Mouse (Mus musculus) gastrocnemius, postnatal 4 days (tissue): Measurements from ENCODE around the gene Usp15. TPM values are rescaled to one million over a fixed set of nuclear protein-coding genes. Genes with fewer than 3 reads are reported as not detected.
"Not testable (repeated sequence)": the region's sequence is repeated elsewhere in the genome, so short reads cannot be mapped to it uniquely, and the experiment has no call there.

Source experiments
- DNase-seq, 2 experiments: peaks; one replicate each; pipeline ENCODE4 v3.0.0; 2021 to 2022; ENCODE audit warnings: low spot score in 2 of 2, mixed read lengths in 2 of 2
- long read RNA-seq, 2 experiments: library from polyadenylated mRNA; stranded (forward); transcript quantifications; one replicate each; pipeline ENCODE4 v2.0.0; 2021
- total RNA-seq, 2 experiments: library from RNA; stranded (reverse); gene quantifications; 2 replicates each; pipeline ENCODE4 v1.2.3; 2021

The Usp15 gene
- total RNA-seq: 100 to 1,000 TPM; 115 to 138 TPM
- long read RNA-seq, experiment 1, full-length matches to known transcripts: 44 of 81 reads
- long read RNA-seq, experiment 1, partial matches to known transcripts: 6 of 81 reads
- long read RNA-seq, experiment 1, other reads (novel, unspliced or antisense): 31 of 81 reads
- long read RNA-seq, experiment 2, full-length matches to known transcripts: 74 of 124 reads
- long read RNA-seq, experiment 2, partial matches to known transcripts: 7 of 124 reads
- long read RNA-seq, experiment 2, other reads (novel, unspliced or antisense): 43 of 124 reads

DNA sequence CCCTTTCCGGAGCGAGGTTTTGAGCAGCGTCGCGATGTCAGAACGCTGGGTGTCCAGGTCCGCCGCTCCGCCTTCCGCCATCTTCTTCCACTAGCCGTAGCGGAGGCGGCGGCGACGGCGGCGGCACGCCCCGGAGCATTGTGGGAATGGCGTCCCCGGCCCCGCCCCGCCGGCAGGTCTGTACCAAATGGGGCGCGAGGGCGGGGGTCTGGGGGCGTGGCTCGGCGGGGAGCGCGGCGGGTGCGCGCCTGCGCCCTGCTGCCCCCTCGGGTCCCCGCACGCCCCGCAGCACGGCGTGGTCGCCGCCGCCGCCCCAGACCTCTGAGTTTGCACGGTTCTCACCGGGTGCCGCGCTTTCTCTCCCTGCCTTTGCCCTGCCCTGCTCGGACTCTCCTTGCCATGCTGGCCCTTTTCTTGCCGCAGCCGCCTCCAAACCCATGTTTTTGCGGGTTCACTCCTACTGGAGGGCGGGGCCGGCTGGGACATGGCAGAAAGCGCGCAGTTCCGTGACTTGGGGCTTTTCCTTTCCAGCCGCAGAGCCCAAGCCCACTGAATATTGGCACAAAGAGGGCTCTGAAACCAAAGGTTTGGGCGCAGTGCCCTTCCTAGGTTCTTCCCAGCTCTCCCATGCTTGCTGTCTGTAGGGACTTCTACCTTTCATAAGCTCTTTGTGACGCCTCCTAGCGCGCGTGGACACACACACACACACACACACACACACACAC lies at the start of gene Usp15:
Gene Usp15 (minus strand): TSS at position 161 of the 725 bp plus-strand sequence.
- peak; percentile 95 to 97 for DNase-seq

DNA sequence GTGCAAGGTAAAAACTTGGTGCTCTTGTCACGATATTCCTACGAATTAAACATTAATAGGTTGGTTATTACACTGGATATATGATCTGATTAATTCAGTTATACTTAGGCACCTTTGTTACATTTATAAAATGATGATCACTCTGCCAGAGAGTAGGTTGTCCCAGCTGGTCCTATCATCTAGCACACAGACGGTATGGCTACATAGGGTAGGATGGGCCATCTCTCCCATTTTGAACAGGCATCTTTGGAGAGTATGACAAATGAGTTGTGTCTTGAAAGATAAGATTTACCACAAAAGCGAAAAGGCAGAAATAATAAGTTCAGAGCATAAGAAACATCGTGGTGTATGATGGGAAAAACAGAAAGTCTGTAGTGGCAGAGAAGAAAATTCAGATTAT lies 32.6 kb upstream of the Usp15 start:
- DNase-seq: no peak

DNA sequence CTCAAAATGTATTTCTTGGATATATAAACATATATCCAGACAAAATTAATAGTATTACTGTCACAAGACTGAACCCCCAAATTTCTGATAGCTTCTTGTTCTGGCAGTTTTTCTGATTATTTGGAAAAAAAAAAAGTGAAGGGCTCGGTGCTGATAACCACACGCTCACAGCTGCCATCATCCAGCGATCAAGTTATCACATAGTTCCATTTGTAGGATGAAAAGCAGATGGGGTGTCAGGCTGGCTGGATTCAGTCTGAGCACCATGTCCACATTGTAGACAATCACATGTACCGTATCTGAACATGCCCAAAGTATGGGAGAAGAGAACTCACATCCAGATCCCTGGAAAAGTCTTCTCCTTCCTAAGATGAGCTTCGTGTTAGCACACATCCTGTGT lies 26.0 kb upstream of the Usp15 start:
- DNase-seq: no peak

DNA sequence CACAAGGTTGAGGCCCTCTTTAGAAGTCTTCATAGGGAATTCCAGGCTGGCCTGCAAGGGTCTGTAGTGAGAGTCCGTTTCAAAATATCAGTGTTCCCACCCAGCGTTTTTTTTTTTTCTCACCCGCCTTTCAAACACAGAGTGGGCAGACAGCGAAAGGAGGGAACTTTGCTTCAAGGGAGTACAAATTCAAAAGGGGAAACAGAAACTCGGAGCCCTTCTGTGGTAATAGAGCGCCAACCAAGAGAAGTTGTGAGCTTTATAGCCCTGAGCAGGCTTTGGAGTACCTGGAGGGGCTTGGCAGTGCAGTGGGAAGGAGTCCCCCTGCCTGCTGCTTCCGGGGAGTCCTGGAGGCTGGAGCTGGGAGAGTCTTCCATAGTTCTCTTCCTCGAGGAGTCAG lies 12.7 kb upstream of the Usp15 start:
- DNase-seq: no peak

DNA sequence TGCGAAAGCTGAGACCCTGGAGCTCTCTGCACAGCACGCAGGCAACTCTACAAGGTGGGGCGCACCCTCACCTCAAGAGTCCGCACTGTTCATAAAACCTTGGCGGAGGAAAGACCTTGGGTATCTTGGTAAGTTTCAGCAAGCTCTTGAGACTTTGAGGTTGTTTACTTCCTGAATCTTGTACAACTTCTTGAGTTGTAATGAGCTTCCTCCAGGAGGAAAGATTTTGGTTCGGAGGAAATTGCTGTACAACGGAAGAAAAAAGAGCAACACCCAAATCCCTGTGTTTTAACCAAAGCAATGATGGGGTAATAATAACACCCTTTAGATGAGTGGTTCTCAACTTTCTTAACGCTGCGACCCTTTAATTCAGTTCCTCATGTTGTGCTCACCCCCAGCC lies 11.5 kb upstream of the Usp15 start:
- no peak for DNase-seq

DNA sequence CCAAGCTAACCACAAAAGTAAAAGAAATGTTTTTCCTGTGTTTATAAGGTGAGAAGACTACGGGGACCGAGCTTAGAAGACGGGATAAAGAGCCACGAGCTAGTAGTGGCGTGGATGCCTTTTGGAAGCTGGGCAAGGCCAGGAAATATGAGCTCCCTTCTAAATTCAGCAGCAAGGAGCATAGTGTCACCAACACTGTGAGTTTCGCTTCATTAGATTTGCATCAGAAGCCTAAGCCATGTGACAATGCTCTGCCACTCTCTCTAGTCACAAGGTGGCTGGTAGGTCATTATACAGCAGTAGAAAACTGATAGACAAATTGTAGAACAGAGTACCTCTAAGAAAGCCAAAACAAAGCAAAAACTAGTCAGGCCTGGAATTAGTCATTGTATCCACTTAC lies 9.3 kb upstream of the Usp15 start:
- no peak for DNase-seq

DNA sequence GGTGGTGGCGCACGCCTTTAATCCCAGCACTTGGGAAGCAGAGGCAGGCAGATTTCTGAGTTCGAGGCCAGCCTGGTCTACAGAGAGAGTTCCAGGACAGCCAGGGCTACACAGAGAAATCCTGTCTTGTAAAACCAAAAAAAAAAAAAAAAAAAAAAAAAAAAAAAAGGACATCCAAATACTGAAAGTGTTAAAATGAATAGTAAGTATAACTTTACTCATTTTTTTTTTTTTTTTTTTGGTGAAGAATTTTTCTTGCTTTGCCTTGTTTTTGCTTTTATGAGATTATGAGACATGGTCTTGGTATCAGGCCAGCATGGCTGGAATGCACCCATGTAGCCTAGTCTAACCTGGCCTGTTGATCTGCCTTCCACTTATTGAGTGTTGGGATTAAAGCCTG lies 8.6 kb upstream of the Usp15 start:
- not testable (repeated sequence) for DNase-seq

DNA sequence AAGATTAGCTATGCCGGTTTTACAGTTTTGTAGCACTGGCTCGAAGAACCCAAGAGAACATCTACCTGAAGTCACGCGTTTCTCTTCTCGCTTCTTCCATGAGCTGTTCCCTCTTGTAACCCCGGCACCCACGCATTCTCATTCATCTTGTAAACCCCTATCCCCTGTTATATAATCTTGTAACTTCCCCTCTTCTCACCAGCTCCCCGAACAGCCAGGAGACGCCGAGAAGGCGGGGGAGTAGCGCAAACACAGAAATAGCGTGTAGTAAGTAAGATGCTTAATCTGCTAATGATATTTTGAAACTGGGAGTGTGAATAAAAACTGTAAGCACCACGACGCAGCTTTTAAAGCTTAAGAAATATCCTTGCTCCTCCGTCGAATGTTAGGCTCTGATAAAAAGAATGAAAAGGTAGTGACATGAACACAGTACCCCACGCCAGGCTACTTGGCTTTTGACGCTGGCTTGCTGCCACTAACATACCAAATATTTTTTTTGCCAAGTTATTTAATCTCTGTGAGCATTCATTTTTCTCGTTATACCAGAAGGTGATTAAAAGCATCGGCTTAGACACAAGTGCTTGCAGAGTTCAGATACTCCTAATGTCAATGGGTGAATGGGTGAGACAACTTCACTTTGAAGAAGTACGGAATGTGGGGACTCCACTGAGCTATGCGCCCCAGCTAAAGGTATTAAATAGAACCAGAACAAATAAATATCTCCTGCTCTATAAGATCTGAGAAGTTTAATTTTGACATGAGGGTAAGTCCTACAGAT lies 5.4 kb upstream of the Usp15 start:
- DNase-seq: no peak

DNA sequence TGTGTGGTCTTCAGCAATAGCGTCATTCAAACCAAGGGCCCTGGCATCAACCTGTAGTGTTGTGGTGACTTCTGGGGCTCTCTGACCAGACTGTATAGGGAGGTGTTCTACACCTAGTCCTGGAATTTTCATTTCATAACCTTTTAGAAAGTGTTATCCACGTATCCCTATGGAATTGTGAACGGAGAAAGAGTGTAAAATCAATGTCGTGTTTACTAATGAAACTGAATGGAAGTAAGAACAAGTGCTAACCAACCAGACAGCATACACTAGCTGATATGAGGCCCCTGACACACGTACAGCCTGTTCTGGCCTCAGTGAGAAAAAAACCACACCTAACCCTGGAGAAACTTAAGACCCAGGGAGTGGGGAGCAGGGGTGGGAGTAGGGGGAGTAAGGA lies 4.6 kb upstream of the Usp15 start:
- DNase-seq: no peak

DNA sequence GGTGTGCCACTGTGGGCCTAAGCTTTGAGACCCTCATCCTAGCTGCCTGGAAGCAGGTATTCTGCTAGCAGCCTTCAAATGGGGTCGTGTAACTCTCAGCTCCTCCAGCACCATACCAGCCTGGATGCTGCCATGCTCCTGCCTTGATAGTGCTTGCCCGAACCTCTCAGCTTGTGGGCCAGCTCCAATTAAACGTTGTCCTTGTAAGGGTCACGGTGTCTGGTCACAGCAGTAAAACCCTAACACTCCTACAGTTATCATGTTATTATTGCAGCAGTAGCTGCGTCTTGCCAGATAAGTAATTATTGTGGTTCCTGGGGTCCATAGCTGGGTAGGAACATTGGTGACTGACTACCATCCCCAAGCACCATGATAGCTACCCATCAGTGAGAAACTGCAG lies 4.2 kb upstream of the Usp15 start:
- DNase-seq: no peak

DNA sequence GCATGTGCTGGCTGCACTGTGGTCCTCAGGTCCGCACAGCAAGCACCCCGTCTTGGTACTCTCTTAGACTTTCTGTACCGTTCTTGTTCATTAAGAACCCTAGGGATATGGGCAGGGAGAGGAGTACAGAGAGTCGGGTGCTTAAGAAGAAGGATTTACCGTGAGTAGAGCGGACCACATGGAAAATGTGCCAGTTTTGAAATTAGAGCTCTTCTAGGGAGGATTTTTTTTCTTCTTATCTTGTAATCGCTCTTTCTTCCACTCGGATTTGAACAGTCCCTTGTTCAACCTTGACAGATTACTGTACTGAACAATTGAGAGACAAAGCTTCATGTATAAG lies 3.5 kb upstream of the Usp15 start:
- DNase-seq: no peak

DNA sequence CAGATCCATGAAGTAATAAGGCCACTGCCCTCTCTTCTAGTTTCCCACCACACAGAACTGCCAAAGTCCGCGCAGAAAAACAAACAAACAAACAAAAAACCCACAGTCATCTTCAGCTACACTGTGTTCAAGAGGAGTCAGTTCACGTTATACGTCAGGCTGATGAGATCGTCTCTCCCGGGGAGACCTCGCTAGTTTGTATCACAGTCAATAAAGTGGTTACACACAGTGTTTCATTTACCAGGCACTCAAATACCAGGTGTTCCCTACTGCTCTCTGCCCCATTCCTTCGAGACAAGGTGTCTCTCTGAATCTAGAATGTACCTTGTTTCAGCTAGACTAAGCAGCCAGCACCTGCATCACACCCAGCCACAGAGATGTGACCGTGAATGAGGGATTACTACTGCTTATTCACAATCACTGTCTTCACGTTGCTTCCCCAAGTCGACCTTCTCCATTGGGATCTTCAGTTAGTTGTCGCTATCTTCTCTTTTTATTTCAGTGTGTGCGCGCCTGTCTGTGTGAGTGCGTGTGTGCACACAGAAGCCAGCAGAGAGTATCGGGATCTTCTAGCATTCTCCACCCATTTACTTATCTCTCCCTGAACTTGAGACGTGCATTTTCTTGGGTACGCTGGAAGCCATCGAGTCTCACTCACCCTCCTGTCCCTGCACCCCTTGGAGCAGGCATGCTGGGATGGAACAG lies 3.0 kb upstream of the Usp15 start:
- DNase-seq: no peak

DNA sequence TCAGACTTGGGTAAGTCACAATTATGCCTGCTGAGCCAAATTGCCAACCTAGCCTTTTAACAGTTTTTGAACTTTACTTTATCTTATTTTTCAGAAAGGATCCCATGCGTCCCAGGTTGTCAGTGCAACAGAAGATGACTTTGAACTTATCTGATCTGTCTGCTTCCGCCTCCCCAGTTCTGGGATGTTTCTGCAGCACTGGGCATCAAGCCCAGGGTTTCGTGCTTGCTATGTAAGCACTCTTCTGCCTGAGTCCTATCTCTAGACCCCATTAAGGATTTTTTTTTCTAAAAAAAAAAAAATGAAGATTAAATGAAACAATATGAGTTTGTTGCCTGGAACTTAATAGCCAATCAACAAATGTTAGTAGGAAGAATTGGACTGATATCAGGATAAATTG lies 2.3 kb upstream of the Usp15 start:
- no peak for DNase-seq

DNA sequence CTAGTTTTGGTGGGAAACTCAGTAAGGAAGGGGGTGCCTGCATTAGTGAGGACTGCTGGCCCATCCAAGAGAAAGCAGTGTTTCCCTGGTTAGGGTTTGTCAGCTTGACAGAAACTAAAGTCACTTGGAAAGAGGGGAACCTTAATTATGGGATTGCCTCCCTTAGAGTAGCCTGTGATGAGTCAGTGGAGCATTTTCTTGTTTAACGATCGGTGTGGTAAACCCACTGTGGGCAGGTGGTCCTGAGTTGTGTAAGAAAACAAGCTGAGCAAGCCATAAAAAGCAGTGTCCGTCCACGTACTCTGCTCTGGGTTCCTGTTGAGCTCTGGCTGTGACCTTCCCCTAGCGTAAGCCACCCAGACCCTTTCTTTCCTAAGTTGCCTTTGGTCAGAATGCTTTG lies 1.4 kb upstream of the Usp15 start:
- no peak for DNase-seq

DNA sequence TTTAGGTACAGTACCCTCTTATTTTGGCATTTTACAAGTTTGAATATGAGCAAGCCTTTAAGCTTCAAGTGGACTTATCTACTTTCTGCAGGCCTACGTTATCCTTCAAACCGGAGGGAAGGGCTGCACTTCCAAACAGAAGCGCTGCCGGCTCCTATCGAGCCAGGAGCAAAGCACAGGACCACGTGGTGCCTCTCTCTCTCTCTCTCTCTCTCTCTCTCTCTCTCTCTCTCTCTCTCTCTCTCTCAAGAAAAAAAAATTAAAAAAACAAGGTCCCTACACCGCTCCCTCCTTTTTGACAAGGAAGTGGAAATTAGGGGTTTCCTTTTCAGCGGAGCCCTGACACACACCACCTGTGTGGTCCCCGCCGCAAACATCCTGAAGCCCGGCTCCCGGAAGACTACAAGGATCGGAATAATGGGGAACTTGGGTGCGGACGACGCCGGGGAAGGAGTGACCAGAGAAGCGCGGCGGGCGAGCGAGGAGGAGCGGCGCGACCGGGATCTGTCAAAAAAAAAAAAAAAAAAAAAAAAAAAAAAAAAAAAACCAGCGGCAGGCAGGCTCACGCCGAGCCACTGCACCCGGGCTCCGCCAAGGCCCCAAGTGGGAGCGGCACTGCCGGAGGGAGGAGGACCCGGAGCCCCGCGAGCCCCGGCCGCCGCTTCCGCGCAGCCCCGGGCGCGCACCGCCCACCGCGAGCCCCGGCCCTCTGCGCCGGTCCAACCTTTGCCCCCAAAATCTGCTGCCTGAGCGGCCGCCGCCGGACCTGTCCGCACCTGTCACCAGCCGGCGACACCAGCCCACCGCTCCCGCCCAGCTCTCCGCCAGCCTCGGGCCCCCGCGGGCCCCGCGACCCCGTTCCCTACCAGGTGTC lies 597 bp downstream of the Usp15 start:
- peak in 1 of 2 experiments; percentile 17 for DNase-seq

DNA sequence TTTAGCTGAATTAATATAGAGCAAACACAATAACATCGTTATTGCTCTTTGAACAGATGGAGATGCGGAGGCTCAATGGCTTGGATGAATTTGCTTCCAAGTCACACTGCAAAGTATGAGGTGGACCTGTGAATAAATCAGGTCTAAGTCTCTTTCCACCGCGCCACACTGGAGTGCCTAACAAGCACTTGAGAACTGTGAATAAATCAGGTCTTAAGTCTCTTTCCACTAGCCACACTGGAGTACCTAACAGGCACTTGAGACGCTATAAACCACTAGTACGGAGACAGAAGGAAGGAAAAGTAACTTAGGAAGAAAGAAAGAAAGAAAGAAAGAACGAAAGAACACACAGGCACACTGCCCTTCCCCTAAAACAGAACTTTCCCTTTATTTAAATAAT lies 1.3 kb downstream of the Usp15 start:
- no peak for DNase-seq

DNA sequence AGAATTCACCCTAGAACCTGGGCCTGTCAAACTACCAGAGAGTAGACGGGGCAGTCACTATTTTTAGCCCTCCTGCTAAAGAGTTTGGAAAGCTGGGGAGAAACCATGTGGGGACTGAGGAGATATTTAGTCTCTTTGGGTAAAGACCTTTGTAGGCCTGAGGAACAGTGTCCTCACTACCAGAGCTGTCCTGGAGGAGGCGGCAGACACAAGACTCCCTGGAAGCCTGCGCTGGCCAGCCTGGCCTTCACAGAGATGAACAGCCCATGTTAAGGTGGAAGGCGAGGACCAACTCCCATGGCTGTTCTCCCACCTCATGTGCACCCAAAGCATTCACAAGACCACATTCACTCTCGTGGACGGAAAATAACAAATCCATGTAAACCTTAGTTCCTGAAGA lies 5.8 kb downstream of the Usp15 start:
- DNase-seq: no peak

DNA sequence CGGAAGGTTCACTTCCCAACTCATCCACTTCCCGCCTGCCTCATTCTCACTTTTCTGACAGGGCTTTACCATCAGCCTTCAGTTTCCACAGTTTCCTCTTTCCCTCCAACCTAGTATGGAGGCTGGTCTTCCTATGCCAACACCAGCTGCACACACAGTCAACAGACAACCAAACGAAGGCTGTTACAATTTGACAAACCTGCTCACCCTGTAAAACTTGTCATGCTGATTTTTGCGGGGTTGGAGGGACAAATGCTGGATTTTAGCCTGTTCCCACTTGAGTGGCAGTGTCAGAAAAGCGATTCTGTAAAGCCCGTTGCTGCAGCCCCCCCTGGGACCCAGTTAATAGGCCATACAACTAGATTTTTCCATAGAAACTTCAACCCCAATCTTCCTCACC lies 9.5 kb downstream of the Usp15 start:
- no peak for DNase-seq

DNA sequence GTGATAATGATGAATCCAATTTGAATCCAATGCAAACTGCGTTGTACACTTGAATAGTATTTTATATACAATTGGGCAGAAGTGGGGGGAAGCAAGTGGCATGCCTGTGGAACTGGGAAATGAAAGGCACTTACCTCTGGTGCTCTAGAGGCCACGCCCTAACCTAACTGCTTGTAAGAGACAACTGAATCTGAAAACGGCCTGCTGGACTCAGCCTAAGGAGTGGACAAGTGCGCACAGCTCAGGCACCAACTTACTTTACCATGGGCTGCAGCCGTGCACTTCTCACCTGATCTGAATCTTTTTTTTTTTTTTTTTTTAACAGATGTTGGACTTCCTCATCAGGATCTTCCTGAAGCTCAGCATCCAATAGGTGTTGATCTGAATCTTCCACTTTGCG lies 10.9 kb downstream of the Usp15 start:
- DNase-seq: no peak

DNA sequence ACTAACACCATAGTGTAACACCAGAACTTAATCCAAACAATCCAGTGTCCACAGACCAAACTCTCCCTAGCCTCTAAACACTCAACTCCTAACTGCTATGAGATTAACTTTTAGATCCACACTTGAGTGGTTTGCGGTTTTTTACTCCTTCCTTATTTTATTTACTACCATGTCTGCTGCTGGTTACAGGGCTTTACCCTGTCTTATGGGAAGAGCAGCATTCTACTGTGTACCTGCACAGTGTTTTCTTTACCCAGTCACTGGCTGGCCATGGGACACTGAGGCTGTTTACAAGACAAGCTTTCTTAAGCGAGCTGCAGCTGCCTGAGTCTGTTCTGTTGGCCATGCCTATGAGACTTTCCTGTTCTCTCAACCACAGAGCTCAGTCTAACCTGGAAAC lies 13.1 kb downstream of the Usp15 start:
- DNase-seq: no peak

DNA sequence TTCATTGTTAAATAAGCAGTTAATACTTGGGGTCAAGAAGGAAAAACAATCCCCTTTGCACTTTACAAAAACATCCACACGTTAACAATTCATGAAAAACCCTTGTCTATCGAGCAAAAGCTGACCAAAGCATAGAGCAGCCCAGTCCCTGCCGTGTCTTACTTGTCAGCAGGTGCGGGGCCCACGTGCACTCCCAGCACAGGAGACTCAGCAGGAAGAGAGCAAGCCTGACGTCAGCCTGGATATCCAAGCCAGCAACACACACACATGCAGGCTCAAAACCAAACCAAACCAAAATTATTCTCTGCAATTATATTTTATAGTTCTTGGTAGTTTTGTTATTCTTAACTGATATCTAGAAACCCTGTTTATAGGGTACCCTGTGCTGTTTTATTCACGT lies 13.6 kb downstream of the Usp15 start:
- no peak for DNase-seq
